Mouse (Mus musculus) erythroblast, embryonic 14.5 days (primary cell): ENCODE results near the gene Rnf2.

Experiments used
- GATA1 ChIP-seq: IDR thresholded peaks from 2 replicates; pipeline ENCODE4 v1.6.1; 2012; ENCODE audit warnings: low read length, inconsistent platforms, mixed read lengths
- TAL1 ChIP-seq: IDR thresholded peaks from 3 replicates; pipeline ENCODE4 v1.6.1; 2012; ENCODE audit warnings: low read length, inconsistent platforms, mixed read lengths

GRCm38 (mm10) chr1:151497942-151498341 lies 2.8 kb downstream of the Rnf2 start:
- TF ChIP-seq GATA1: no peak
- no peak for TF ChIP-seq TAL1
